Mouse (Mus musculus) thymus, postnatal 0 days (tissue): ENCODE measurements around the gene Akap8l. TPM values are rescaled to one million over a fixed set of nuclear protein-coding genes. Genes with fewer than 3 reads are reported as not detected.

Experiments
- microRNA-seq: library from miRNA; unstranded; fragments of <30 nt; microRNA quantifications from one replicate; pipeline ENCODE4, GENCODE M21; 2016; ENCODE audit warnings: borderline number of aligned reads
- polyA plus RNA-seq: library from polyadenylated mRNA; unstranded; fragments of >200 nt; fragmentation: Nextera tagmentation; extraction: Ambion mirVana; gene quantifications from 2 replicates; pipeline ENCODE4 v1.2.1, GENCODE M21; 2015

Gene Akap8l
- polyA plus RNA-seq, 1 experiment from 2014 or later = 66.4 TPM

Small RNAs within 50 kb of the gene (microRNA-seq; reads per million reads assigned to microRNA genes)
- not detected for gene Gm22201

Other genes starting within 250 kb of the Akap8l start
- 10.6 and 12.6 TPM in 2 replicates for gene Notch3, start 183.8 kb downstream of the Akap8l start, polyA plus RNA-seq
- 0.62 and 0.68 TPM in 2 replicates for gene Ephx3, start 161.1 kb downstream of the Akap8l start, polyA plus RNA-seq
- 53.3 and 60.7 TPM in 2 replicates for gene Brd4, start 65.9 kb downstream of the Akap8l start, polyA plus RNA-seq
- gene Akap8, start 29.4 kb downstream of the Akap8l start, polyA plus RNA-seq = 73.0 and 82.9 TPM in 2 replicates
- gene Wiz, start 38.8 kb upstream of the Akap8l start, polyA plus RNA-seq = 13.2 and 15.3 TPM in 2 replicates
- gene Rasal3, start 53.0 kb upstream of the Akap8l start, polyA plus RNA-seq = 164 and 165 TPM in 2 replicates
- gene Pglyrp2, start 73.6 kb upstream of the Akap8l start, polyA plus RNA-seq = 32.4 and 34.4 TPM in 2 replicates
- gene Cyp4f39, start 102.1 kb upstream of the Akap8l start, polyA plus RNA-seq = 0.30 and 0.69 TPM in 2 replicates
- gene Cyp4f17, start 155.4 kb upstream of the Akap8l start, polyA plus RNA-seq = 2.2 and 3.0 TPM in 2 replicates
- gene Cyp4f16, start 186.0 kb upstream of the Akap8l start, polyA plus RNA-seq = 5.6 and 6.3 TPM in 2 replicates